Mouse (Mus musculus) neural tube, embryonic 14.5 days (tissue): ENCODE measurements around the gene Slc5a5. TPM values are rescaled to one million over a fixed set of nuclear protein-coding genes. Genes with fewer than 3 reads are reported as not detected.

Experiments
- ATAC-seq: fragments of 200-750 bp; cut with Nextera tagmentation; 2 replicates; pipeline ENCODE4 v1.8.0; 2017; ENCODE audit warnings: low read depth, mild to moderate bottlenecking, moderate TSS enrichment, moderate library complexity
- H3K27ac ChIP-seq: fragments of 300-500 bp; sonication (generic); 2 replicates; pipeline ENCODE4 v1.5.1; 2014; ENCODE audit warnings: low read depth, mild to moderate bottlenecking, control low read depth, low read length, moderate library complexity, mixed read lengths
- H3K27me3 ChIP-seq: fragments of 300-500 bp; sonication (generic); 2 replicates; pipeline ENCODE4 v1.6.1; 2014; ENCODE audit warnings: low read length; ENCODE audit not compliant: control insufficient read depth, insufficient read depth
- H3K36me3 ChIP-seq: fragments of 300-500 bp; sonication (generic); 2 replicates; pipeline ENCODE4 v1.6.1; 2014; ENCODE audit warnings: low read length, mixed read lengths; ENCODE audit not compliant: control insufficient read depth, insufficient read depth
- H3K4me1 ChIP-seq: fragments of 300-500 bp; sonication (generic); 2 replicates; pipeline ENCODE4 v1.6.1; 2014; ENCODE audit warnings: low read length; ENCODE audit not compliant: control insufficient read depth, insufficient read depth
- H3K4me2 ChIP-seq: fragments of 300-500 bp; sonication (generic); 2 replicates; pipeline ENCODE4 v1.6.1; 2014; ENCODE audit warnings: mild to moderate bottlenecking, low read depth, low read length, control low read depth
- H3K4me3 ChIP-seq: fragments of 300-500 bp; sonication (generic); 2 replicates; pipeline ENCODE4 v1.5.1; 2014; ENCODE audit warnings: low read depth, low read length, control low read depth, mixed read lengths
- H3K9ac ChIP-seq: fragments of 300-500 bp; sonication (generic); replicated peaks from 2 replicates; pipeline ENCODE4 v1.6.1; 2014; ENCODE audit warnings: low read depth, mild to moderate bottlenecking, control low read depth, low read length, mixed read lengths
- H3K9me3 ChIP-seq: fragments of 300-500 bp; sonication (generic); 2 replicates; pipeline ENCODE4 v1.6.1; 2016; ENCODE audit warnings: low read length; ENCODE audit not compliant: control insufficient read depth
- WGBS: fragments of 180-500 bp; shearing (Covaris S2); extraction: QIAGEN DNeasy Blood & Tissue Kit; methylation state at CpG from one replicate; pipeline ENCODE4 v1.1.7; 2014; 5-methylcytosine and 5-hydroxymethylcytosine counted together
- polyA plus RNA-seq: library from polyadenylated mRNA; unstranded; fragments of >200 nt; fragmentation: Nextera tagmentation; extraction: Ambion mirVana; gene quantifications from 2 replicates; pipeline ENCODE4 v1.2.1, GENCODE M21; 2014

The Slc5a5 gene
- polyA plus RNA-seq, 1 experiment from 2014 or later: 2.6 TPM

- peak overlapping the region; percentile 92 for H3K4me2 ChIP-seq
- ATAC-seq: peak; percentile 39
- no peaks in the 10 kb centered on the region for H3K27me3 ChIP-seq
- 14% methylated on average over 8 of the region's 8 CpGs for WGBS
- peak overlapping the region; percentile 90 for H3K9ac ChIP-seq
- peaks cover 7% of the 10 kb centered on the region for H3K4me1 ChIP-seq
- H3K27ac ChIP-seq: peak overlapping the region; percentile 92
- H3K4me3 ChIP-seq: peak overlapping the region; percentile 86
- H3K9me3 ChIP-seq: no peaks in the 10 kb centered on the region
- H3K36me3 ChIP-seq: no peaks in the 10 kb centered on the region
Measured at GRCm38 (mm10) chr8:70905463-70905830, 12.9 kb upstream of the Slc5a5 start.

GRCm38 (mm10) chr8:70904532-70904931, 12.0 kb upstream of the Slc5a5 start:
- Histone ChIP-seq H3K4me3 (no peak overlapping the region), H3K27ac (no peak overlapping the region), H3K27me3 (no peaks in the 10 kb centered on the region), H3K4me1 (peaks cover 7% of the 10 kb centered on the region), H3K36me3 (no peaks in the 10 kb centered on the region), H3K9me3 (no peaks in the 10 kb centered on the region), H3K9ac (no peak overlapping the region), H3K4me2 (no peak overlapping the region)
- WGBS: 69% methylated on average over 4 of the region's 4 CpGs
- no peak for ATAC-seq

- ATAC-seq: no peak
- peaks cover 8% of the 10 kb centered on the region for H3K4me1 ChIP-seq
- no peak overlapping the region for H3K4me2 ChIP-seq
- H3K9me3 ChIP-seq: no peaks in the 10 kb centered on the region
- H3K27ac ChIP-seq: no peak overlapping the region
- H3K9ac ChIP-seq: no peak overlapping the region
- no peak overlapping the region for H3K4me3 ChIP-seq
- H3K27me3 ChIP-seq: no peaks in the 10 kb centered on the region
- H3K36me3 ChIP-seq: no peaks in the 10 kb centered on the region
Measured at GRCm38 (mm10) chr8:70903582-70903981, 11.0 kb upstream of the Slc5a5 start.

- Histone ChIP-seq H3K4me1 (peaks cover 13% of the 10 kb centered on the region), H3K27me3 (no peaks in the 10 kb centered on the region), H3K36me3 (no peaks in the 10 kb centered on the region), H3K9me3 (no peaks in the 10 kb centered on the region), H3K9ac (no peak overlapping the region), H3K4me3 (no peak overlapping the region), H3K27ac (no peak overlapping the region), H3K4me2 (no peak overlapping the region)
- ATAC-seq: no peak
- 45% methylated on average over 4 of the region's 4 CpGs for WGBS
Measured at GRCm38 (mm10) chr8:70903112-70903511, 10.6 kb upstream of the Slc5a5 start.

- H3K27ac ChIP-seq: no peak overlapping the region
- ATAC-seq: no peak
- 36% methylated on average over 5 of the region's 5 CpGs for WGBS
- H3K4me2 ChIP-seq: no peak overlapping the region
- H3K4me3 ChIP-seq: no peak overlapping the region
- H3K36me3 ChIP-seq: no peaks in the 10 kb centered on the region
- H3K27me3 ChIP-seq: no peaks in the 10 kb centered on the region
- H3K9me3 ChIP-seq: no peaks in the 10 kb centered on the region
- H3K4me1 ChIP-seq: peaks cover 13% of the 10 kb centered on the region
- H3K9ac ChIP-seq: 0 out of 2 replicates have a peak overlapping the region, but pooled peaks have one; percentile 11
Measured at GRCm38 (mm10) chr8:70902211-70902610, 9.7 kb upstream of the Slc5a5 start.

- WGBS: 77% methylated on average over 2 of the region's 2 CpGs
- no peak for ATAC-seq
- H3K27me3 ChIP-seq: no peaks in the 10 kb centered on the region
Measured at GRCm38 (mm10) chr8:70900872-70901387, 8.4 kb upstream of the Slc5a5 start.

GRCm38 (mm10) chr8:70899226-70899625, 6.7 kb upstream of the Slc5a5 start:
- Histone ChIP-seq H3K9me3 (no peaks in the 10 kb centered on the region), H3K27me3 (no peaks in the 10 kb centered on the region), H3K9ac (no peak overlapping the region), H3K27ac (no peak overlapping the region), H3K4me2 (no peak overlapping the region), H3K4me1 (peaks cover 11% of the 10 kb centered on the region), H3K4me3 (no peak overlapping the region), H3K36me3 (peaks cover 17% of the 10 kb centered on the region)
- WGBS: 80% methylated on average over 2 of the region's 2 CpGs
- no peak for ATAC-seq

More at GRCm38 (mm10) chr8:70900872-70901387, 8.4 kb upstream of the Slc5a5 start:
- Histone ChIP-seq H3K4me2 (no peak overlapping the region), H3K4me3 (no peak overlapping the region), H3K27ac (no peak overlapping the region), H3K9ac (no peak overlapping the region), H3K9me3 (no peaks in the 10 kb centered on the region), H3K4me1 (peaks cover 11% of the 10 kb centered on the region), H3K36me3 (no peaks in the 10 kb centered on the region)

GRCm38 (mm10) chr8:70898661-70899198, 6.2 kb upstream of the Slc5a5 start:
- WGBS: 49% methylated on average over 2 of the region's 2 CpGs
- Histone ChIP-seq H3K9me3 (no peaks in the 10 kb centered on the region), H3K27ac (no peak overlapping the region; the same call in 1 of the 2 replicates), H3K36me3 (peaks cover 18% of the 10 kb centered on the region), H3K9ac (peak overlapping the region; percentile 46; the same call in 1 of the 2 replicates), H3K27me3 (no peaks in the 10 kb centered on the region), H3K4me1 (peaks cover 11% of the 10 kb centered on the region), H3K4me3 (peak overlapping the region; percentile 51; the same call in 1 of the 2 replicates), H3K4me2 (no peak overlapping the region)
- ATAC-seq: no peak

GRCm38 (mm10) chr8:70897681-70898413, 5.3 kb upstream of the Slc5a5 start:
- under 1% methylated on average over 20 of the region's 20 CpGs for WGBS
- H3K36me3 ChIP-seq: peaks cover 18% of the 10 kb centered on the region
- peaks cover 6% of the 10 kb centered on the region for H3K27me3 ChIP-seq
- H3K9ac ChIP-seq: peak overlapping the region; percentile 55
- peaks cover 11% of the 10 kb centered on the region for H3K4me1 ChIP-seq
- no peaks in the 10 kb centered on the region for H3K9me3 ChIP-seq
- H3K27ac ChIP-seq: peak overlapping the region; percentile 50; the same call in 1 of the 2 replicates
- peak; percentile 72 for ATAC-seq
- peak overlapping the region; percentile 86 for H3K4me2 ChIP-seq
- H3K4me3 ChIP-seq: peak overlapping the region; percentile 51
